Mouse (Mus musculus): ENCODE results near the gene Tnks2. TPM values are rescaled to one million over a fixed set of nuclear protein-coding genes. Genes with fewer than 3 reads are reported as not detected.
A peak's percentile ranks its signal among the peaks of the same experiment; 100 is the strongest.

The Tnks2 gene
- polyA plus RNA-seq, 1 experiment from 2014 or later, result 41.4 TPM

DNA sequence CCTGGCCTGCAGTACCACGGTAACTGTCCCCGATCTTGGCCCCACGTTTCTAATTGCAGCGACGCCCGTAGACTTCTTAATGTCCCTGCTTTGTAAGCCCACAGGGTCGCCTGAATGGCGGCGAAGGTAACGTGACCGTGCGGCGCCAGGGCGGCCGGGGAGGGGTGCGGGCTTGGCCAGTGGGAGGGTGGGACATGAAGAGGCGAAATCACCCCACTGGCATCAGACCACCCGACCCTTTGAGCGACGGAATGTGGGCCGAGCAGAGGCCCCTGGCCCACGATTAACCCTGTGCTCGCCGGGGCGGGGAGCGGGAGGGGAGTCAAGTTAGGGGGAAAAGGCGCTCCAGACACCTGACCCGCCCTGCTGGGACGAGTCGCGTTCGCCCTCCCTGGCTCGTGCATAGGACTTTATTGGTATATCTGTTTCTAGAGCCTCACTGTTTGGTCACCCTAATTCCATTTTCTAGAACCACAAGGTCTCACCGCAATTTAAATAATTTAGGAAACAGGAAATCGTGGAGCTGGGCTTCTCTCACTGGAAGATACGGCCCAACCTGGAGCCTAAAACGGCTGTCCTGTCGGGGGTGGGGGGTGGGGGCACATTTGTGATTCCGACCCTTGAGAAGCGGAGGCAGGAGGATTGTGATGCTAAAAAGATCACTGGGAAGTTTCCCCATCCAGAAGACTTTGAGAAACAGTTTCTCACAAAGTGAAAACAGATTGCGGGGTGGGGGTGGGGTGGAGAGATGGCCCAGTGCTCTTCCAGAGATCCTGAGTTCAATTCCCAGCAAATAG is 70.4 kb downstream of the Tnks2 start:
- no peaks in the 10 kb centered on the region for H3K36me3 ChIP-seq
- H3K9me3 ChIP-seq, result no peaks in the 10 kb centered on the region
- peak overlapping the region; percentile 96 for H3K4me2 ChIP-seq
- ATAC-seq (ENCODE audit: insufficient read depth, low FRiP score, low read depth), result peak; percentile 53; the same call in 1 of the 2 replicates
- WGBS, result 2% methylated on average over 41 of the region's 41 CpGs
- no peaks in the 10 kb centered on the region for H3K27me3 ChIP-seq (replicated peaks)
- no peak overlapping the region for H3K27ac ChIP-seq
- H3K4me1 ChIP-seq, result 0 out of 2 replicates have a peak, but pooled peaks cover 5% of the 10 kb centered on the region
- peak overlapping the region; percentile 59 for H3K4me3 ChIP-seq (replicated peaks)
- peak overlapping the region; percentile 42; the same call in 1 of the 2 replicates for H3K9ac ChIP-seq

DNA sequence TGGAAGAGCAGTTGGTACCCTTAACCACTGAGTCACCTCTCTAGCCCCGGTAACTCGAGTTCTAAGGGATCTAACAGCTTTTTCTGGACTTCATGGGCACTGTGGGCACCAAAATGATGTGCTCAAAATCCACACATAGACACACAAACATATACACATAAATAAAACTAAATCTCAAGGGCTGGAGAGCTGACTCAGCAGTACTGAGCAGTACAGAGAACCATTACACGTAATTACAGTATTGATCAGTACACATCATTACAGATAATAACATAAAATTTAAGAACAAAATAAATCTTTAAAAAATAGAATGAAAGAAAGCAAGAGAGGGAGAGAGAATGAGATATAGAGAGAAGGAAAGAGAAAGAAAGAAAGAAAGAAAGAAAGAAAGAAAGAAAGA is 75.1 kb downstream of the Tnks2 start:
- WGBS, result 78% methylated on average over 3 of the region's 3 CpGs
- H3K27me3 ChIP-seq (replicated peaks), result no peaks in the 10 kb centered on the region
- H3K9me3 ChIP-seq, result no peaks in the 10 kb centered on the region
- no peak overlapping the region for H3K9ac ChIP-seq
- H3K4me3 ChIP-seq (replicated peaks), result no peak overlapping the region
- ATAC-seq (ENCODE audit: insufficient read depth, low FRiP score, low read depth), result no peak
- H3K27ac ChIP-seq, result no peak overlapping the region
- H3K36me3 ChIP-seq, result no peaks in the 10 kb centered on the region
- 0 out of 2 replicates have a peak, but pooled peaks cover 3% of the 10 kb centered on the region for H3K4me1 ChIP-seq
- H3K4me2 ChIP-seq, result no peak overlapping the region

DNA sequence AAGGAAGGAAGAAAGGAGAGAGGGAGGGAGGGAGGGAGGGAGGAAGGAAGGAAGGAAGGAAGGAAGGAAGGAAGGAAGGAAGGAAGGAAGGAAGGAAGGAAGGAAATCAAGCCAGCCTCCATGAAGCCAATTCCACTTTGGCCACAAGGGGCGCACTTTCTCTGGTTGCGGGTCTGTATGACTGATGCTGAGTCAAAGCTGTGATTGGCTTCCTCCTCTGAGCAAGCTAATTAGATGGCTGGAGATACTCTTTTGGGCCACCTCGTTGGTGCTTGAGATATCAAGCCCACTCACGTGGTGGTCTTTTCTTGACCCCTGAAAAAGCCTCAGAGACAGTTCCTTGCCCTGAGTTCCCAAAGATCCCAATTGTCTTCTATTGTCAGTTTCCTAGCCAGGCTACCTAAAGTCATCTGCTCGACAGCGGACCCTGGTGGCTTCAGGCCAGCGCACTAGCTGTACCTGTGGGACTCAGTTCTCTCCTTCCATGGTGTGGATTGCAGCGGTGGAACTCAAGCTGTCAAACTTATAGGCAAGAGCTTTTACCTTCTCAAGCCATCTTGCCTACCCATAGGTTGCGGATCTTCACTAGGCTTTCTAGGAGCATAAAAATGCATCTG is 75.8 kb downstream of the Tnks2 start:
- H3K9ac ChIP-seq, result no peak overlapping the region
- H3K4me2 ChIP-seq, result no peak overlapping the region
- no peak for ATAC-seq (ENCODE audit: insufficient read depth, low FRiP score, low read depth)
- H3K4me3 ChIP-seq (replicated peaks), result no peak overlapping the region
- no peaks in the 10 kb centered on the region for H3K4me1 ChIP-seq
- no peaks in the 10 kb centered on the region for H3K27me3 ChIP-seq (replicated peaks)
- 23% methylated on average over 9 of the region's 9 CpGs for whole genome bisulfite sequencing
- H3K9me3 ChIP-seq, result no peaks in the 10 kb centered on the region
- H3K27ac ChIP-seq, result no peak overlapping the region
- H3K36me3 ChIP-seq, result no peaks in the 10 kb centered on the region

DNA sequence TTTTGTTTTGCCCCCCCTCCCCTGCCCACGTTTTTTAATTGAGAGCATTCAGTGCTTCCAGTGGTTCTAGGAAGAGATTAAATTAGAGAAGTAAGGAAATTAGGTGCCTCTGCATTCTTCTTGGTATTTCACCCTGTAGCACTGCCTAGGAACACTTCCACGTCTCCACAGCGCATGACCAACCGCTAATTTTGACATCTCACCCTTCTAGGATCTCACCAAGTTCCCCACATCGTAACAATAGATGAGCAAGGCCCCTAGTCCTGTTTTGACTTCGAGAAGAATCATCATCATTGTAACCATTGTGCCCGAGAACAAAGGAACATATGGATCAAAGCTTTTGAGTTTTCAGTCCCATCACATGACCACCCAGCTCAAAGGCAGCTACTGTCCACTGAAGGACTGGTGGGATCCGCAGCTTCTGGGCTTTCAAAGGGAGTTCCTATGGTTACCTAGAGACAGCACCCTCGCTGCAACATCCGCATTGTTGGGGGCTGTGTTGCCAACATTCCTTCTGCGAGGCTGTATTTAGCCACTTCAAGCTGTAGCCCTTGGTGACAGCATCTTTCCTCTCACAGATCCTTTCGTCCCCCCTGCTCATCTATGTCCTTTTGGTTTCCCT is 76.5 kb downstream of the Tnks2 start:
- 45% methylated on average over 12 of the region's 12 CpGs for WGBS
- Histone ChIP-seq H3K36me3 (no peaks in the 10 kb centered on the region), H3K4me2 (no peak overlapping the region), H3K9ac (no peak overlapping the region), H3K27me3 (replicated peaks) (no peaks in the 10 kb centered on the region), H3K27ac (no peak overlapping the region), H3K4me1 (no peaks in the 10 kb centered on the region), H3K4me3 (replicated peaks) (no peak overlapping the region), H3K9me3 (no peaks in the 10 kb centered on the region)
- no peak for ATAC-seq (ENCODE audit: insufficient read depth, low FRiP score, low read depth)

DNA sequence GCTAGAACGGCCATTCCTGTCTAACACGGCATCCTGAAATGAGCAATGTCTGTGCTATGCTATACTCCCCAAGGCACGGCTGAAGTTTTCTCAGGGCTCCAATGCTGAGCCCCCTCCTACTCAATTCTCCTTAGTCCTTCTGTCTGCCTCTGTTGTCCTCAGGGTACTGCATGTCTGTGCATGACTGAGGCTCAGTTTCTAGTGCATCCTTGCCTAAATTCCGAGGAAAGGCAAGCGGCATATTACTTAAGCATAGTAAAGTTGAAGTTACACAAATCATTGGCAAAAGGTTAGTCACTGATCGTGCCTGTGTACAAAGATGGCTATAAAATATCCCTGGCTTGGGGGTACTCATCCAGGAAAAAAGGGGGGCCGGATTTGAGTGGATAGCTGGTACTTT is 79.0 kb downstream of the Tnks2 start:
- no peak overlapping the region for H3K4me2 ChIP-seq

DNA sequence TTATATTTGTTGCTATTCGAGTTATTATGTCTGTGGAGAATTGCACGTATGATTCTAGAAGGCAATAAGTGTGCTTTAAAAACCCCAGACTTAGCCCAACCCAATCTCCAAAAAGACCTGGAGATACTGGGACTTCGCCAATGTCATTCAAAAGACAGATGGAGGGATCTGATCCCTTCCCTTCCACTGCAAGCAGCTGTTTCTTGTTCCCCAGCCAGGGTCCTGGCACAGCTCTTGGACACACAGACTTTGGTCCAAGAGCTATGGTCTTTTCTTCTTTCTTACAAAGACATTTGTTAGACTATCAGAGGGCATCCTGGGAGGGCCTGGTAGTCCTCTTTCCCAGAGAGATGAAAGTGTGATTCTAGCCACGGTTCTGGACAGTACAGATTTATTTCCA is 82.2 kb downstream of the Tnks2 start:
- Histone ChIP-seq H3K9me3 (no peaks in the 10 kb centered on the region), H3K27ac (no peak overlapping the region), H3K4me3 (replicated peaks) (no peak overlapping the region), H3K9ac (no peak overlapping the region), H3K4me1 (0 out of 2 replicates have a peak, but pooled peaks cover 2% of the 10 kb centered on the region), H3K36me3 (no peaks in the 10 kb centered on the region), H3K4me2 (no peak overlapping the region), H3K27me3 (replicated peaks) (no peaks in the 10 kb centered on the region)
- ATAC-seq (ENCODE audit: insufficient read depth, low FRiP score, low read depth), result no peak
- 75% methylated on average over 4 of the region's 4 CpGs for WGBS

More for the DNA sequence above, 79.0 kb downstream of the Tnks2 start:
- Histone ChIP-seq H3K27me3 (replicated peaks) (no peaks in the 10 kb centered on the region), H3K36me3 (no peaks in the 10 kb centered on the region), H3K9ac (no peak overlapping the region), H3K4me1 (no peaks in the 10 kb centered on the region), H3K9me3 (no peaks in the 10 kb centered on the region), H3K4me3 (replicated peaks) (no peak overlapping the region), H3K27ac (no peak overlapping the region)
- no peak for ATAC-seq (ENCODE audit: insufficient read depth, low FRiP score, low read depth)
- WGBS, result 77% methylated on average over 7 of the region's 7 CpGs

DNA sequence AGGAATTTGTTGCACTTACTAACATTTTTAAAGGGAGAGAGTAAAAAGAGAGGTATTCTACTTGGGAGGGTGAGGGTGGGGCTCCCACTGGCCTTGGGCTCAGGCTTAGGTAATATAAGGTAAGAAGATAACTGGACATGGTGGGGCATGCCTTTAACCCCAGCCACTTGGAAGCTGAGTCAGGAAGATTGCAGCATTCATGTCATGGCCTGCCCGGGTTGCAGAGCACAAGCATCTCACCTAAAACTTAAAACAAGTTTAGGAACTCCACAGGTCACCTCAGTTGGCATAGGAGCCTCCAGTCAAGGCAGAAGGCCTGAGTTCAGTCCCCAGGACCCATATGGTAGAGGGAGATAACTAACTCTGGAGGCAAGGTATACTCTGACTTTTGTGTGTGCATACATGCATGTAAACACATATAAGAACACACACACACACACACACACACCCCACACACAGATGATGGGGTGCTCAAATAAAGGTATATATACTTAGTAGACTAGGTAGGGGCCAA is 82.9 kb downstream of the Tnks2 start:
- WGBS, result 83% methylated on average over 1 of the region's 1 CpGs
- ATAC-seq (ENCODE audit: insufficient read depth, low FRiP score, low read depth), result no peak
- H3K4me1 ChIP-seq, result 0 out of 2 replicates have a peak, but pooled peaks cover 2% of the 10 kb centered on the region

DNA sequence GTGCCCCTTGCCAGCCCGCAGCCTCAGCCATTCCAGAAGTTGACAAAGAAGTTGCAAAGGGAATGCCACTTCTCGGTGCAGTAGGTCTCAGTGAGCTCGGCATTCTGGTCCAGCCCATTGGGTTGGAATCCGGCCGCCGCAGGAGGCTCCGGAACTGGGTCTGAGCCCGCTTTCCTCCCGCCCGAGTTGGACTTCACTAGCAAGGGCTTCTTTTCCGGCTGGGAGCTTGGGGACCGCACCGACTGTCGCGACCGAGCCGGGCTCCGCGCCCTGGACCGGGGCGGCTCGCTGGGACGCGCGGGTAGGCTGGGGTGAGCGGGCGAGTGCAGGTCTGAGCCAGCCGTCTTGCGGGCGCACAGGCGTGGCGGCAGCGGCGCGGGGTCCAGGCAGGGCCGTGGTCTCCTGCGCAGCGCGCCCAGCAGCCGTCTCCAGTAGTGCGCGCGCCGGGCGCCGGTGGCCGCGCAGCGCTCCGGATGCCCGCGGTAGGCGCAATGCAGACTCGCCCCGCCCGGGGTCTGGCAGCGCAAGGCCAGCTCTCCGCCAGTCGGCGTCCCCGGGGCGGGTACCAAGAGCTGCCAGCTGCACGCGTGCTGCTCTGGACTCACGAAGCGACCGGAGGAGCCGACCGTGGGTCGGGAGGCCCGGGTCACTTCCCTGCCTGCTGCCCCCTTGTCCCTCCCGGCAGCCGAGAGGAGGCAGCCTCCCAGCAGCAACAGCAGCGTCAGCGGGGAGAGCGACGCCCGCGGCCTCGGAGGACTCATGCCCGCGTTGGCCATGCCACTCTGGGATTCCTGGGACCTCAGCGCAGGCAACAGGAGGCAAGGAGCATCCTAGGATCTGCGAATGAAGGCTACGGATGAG is 84.6 kb downstream of the Tnks2 start:
- Histone ChIP-seq H3K4me1 (0 out of 2 replicates have a peak, but pooled peaks cover 2% of the 10 kb centered on the region), H3K4me2 (peak overlapping the region; percentile 85), H3K36me3 (no peaks in the 10 kb centered on the region), H3K9ac (peak overlapping the region; percentile 84), H3K27me3 (replicated peaks) (no peaks in the 10 kb centered on the region), H3K9me3 (no peaks in the 10 kb centered on the region), H3K27ac (peak overlapping the region; percentile 95), H3K4me3 (replicated peaks) (peak overlapping the region; percentile 89)
- WGBS, result under 1% methylated on average over 77 of the region's 85 CpGs
- peak; percentile 86 for ATAC-seq (ENCODE audit: insufficient read depth, low FRiP score, low read depth)

More for the DNA sequence above, 82.9 kb downstream of the Tnks2 start:
- Histone ChIP-seq H3K4me2 (no peak overlapping the region), H3K36me3 (no peaks in the 10 kb centered on the region), H3K9ac (no peak overlapping the region), H3K27me3 (replicated peaks) (no peaks in the 10 kb centered on the region), H3K27ac (no peak overlapping the region), H3K9me3 (no peaks in the 10 kb centered on the region), H3K4me3 (replicated peaks) (no peak overlapping the region)

DNA sequence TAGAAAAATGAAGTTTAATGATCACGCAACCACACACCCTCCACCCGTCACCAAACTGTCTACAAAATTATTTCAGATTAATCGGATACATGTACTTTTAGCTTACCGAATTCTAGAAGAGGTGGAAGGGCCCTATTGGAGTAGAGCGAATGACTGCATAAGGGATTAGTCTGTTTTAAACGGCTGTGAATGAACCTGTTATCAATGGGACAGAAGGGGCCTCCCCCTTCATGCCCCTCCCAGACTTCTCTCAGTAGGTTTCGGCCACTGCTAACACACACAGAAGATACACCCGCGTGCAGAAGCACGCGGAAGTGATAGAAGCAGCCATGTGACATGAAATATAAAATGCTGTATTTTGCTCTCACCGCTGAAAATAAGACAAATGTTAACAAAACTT is 85.4 kb downstream of the Tnks2 start, which contains the start of gene Fgfbp3:
Gene Fgfbp3, minus strand, starts transcription at position 150 of the 400 bp plus-strand sequence.
- ATAC-seq (ENCODE audit: insufficient read depth, low FRiP score, low read depth), result 0 out of 2 replicates have a peak, but pooled peaks have one; percentile 27
- H3K36me3 ChIP-seq, result no peaks in the 10 kb centered on the region
- H3K27ac ChIP-seq, result peak within 1 kb of the TSS; percentile 95
- peak within 1 kb of the TSS; percentile 89 for H3K4me3 ChIP-seq (replicated peaks)
- 12% methylated on average over 12 of the region's 12 CpGs for WGBS
- no peaks in the 10 kb centered on the region for H3K9me3 ChIP-seq
- H3K9ac ChIP-seq, result peak within 1 kb of the TSS; percentile 84
- H3K27me3 ChIP-seq (replicated peaks), result no peaks in the 10 kb centered on the region
- peak within 1 kb of the TSS; percentile 85 for H3K4me2 ChIP-seq
- 0 out of 2 replicates have a peak, but pooled peaks cover 2% of the 10 kb centered on the region for H3K4me1 ChIP-seq

DNA sequence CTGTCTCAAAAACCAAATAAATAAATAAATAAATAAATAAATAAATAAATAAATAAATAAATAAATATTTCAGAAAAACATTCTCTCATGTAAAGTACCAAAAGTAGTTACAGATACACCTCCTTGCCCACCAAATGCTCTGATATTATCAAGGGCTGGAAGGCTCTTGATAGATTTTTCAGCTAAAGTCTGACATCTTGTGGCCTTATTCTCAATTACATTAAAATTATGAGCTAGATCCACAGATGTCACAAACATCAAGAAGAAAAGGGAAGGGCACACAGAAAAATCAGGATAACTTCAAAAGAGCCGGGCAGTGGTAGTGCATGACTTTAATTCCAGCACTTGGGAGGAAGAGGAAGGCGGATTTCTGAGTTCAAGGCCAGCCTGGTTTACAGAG is 88.0 kb downstream of the Tnks2 start:
- Histone ChIP-seq H3K4me2 (no peak overlapping the region), H3K36me3 (no peaks in the 10 kb centered on the region), H3K4me1 (0 out of 2 replicates have a peak, but pooled peaks cover 6% of the 10 kb centered on the region), H3K27me3 (replicated peaks) (no peaks in the 10 kb centered on the region), H3K27ac (no peak overlapping the region), H3K9ac (no peak overlapping the region), H3K4me3 (replicated peaks) (no peak overlapping the region), H3K9me3 (no peaks in the 10 kb centered on the region)
- WGBS, result 27% methylated on average over 2 of the region's 2 CpGs
- ATAC-seq (ENCODE audit: insufficient read depth, low FRiP score, low read depth), result no peak

DNA sequence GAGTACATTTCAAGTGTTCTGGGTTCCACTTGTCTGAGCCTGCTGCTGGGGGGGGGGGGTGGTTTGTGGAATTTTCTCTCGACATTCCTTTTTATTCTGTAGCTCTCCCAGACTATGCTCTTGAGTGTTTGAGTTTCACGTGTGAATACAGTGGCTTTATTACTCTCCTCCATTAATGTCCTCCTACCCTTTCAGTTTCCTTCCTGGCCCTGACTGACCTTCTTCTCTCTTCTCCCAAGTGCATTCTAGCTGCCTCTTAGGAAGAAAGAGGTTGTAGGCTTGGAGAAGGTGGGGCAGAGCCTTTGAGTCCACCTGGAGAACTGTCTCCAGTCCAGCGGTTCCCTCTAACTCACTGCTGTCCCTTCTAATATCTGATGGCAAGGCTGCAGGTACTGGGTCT is 88.9 kb downstream of the Tnks2 start:
- no peaks in the 10 kb centered on the region for H3K9me3 ChIP-seq
- 63% methylated on average over 3 of the region's 3 CpGs for WGBS
- H3K4me1 ChIP-seq, result 0 out of 2 replicates have a peak, but pooled peaks cover 6% of the 10 kb centered on the region
- H3K4me2 ChIP-seq, result no peak overlapping the region
- H3K9ac ChIP-seq, result no peak overlapping the region
- no peak for ATAC-seq (ENCODE audit: insufficient read depth, low FRiP score, low read depth)
- H3K4me3 ChIP-seq (replicated peaks), result no peak overlapping the region
- H3K36me3 ChIP-seq, result no peaks in the 10 kb centered on the region
- no peak overlapping the region for H3K27ac ChIP-seq
- no peaks in the 10 kb centered on the region for H3K27me3 ChIP-seq (replicated peaks)
